Mouse (Mus musculus): Measurements from ENCODE around the gene Upf1.

Gene Upf1

DNA sequence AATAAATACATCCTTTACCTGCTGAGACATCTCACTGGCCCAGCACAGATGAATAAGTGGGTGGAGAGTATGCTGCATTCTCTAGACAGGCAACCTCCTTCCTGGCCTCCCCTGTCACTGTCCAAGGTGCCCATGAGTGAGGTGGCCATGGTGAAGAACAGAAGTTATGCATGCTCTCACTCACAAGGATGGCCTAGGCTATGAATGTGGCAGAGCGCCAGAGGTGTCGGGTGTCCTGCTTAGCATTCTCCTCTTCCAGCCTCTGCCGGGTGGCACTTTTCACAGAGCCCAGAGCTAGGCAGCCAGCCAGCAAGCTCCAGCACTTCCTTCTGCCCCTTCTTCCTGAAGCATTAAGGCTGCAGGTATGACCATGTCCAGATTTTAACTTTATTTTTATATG is 6.3 kb upstream of the Upf1 start:
- DNase-seq (ENCODE audit: low spot score): no peak

DNA sequence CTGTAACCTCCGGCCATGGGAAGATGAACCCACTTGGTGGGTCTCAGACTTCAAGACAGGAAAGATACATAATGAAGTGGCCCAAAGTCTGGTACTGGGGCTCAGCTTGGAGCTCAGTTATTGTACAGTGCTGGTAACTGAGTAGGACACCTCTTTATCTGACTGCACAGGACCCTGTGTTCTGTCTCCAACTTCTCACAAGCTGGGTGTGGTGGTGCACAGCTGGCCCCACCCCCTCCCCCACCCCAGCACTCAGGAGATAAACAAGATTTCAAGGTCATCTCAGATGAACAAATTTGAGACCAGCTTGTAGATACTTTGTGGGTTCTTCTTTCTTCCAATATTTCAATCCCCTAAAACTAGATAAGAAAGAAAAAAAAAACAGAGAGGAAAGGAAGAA is 3.0 kb upstream of the Upf1 start:
- DNase-seq (ENCODE audit: low spot score): no peak

DNA sequence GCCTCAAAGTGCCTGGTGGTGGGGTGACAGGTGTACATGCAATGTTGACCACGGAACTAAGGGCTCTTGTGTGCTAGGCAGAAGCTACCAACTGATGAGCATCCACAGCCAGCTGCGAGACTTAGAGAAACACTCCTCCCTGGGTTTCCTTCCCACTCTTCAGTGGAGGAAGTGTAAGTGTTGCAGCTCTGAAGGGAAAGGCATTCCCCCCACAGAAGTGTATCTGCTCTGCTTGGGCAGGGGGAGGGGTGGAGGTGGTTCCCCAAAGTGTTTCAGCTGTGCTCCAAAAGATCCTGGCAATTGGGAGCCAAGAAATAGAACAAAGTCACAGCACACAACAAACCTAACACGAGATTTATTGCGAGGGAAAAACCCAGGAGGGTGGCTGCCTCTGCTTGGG is 926 bp upstream of the Upf1 start:
- no peak for DNase-seq (ENCODE audit: low spot score)

DNA sequence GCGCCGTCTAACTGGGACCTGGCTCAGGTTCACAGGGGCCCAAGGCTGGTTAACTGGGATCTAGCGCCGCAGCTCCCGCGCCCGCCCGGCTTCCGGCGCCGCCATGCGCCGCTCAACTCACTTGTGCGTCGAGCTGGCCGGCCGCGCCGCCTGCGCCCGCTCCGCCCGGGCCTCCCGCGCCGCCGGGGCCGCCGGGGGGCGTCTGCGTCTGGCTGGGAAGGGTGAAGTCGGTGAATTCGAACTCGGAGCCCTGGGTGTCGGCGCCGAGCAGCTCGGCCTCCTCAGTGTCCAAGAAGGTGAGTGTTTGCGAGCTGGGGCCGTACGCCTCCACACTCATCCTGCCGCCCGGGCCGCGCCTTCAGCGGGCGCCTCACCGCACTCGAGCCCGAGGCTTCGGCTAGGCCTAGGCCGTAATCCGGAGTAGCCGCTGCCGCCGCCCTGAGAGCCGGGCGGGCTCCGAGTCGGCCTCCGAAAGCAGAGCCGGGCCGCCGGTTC is 374 bp downstream of the Upf1 start:
- DNase-seq (ENCODE audit: low spot score): peak; percentile 69

DNA sequence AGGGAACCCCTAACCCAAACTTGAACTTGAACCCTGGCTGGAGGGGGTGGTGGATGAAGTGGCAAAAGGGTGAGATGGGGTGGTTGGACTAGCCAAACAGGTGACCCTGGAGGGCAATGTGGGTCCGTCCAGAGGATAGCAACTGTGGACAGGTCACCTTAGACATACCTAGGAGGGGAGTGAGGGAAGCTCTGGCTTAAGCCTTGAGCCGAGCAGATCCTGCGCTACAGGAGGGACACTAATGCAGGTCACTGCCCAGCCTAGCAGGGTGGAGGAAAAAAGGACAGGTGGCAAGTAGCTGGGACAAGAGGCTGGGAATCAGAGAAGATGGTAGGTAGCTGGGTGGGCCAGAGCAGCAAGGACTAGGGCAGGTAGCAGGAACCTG is 1.1 kb downstream of the Upf1 start:
- DNase-seq (ENCODE audit: low spot score): no peak

DNA sequence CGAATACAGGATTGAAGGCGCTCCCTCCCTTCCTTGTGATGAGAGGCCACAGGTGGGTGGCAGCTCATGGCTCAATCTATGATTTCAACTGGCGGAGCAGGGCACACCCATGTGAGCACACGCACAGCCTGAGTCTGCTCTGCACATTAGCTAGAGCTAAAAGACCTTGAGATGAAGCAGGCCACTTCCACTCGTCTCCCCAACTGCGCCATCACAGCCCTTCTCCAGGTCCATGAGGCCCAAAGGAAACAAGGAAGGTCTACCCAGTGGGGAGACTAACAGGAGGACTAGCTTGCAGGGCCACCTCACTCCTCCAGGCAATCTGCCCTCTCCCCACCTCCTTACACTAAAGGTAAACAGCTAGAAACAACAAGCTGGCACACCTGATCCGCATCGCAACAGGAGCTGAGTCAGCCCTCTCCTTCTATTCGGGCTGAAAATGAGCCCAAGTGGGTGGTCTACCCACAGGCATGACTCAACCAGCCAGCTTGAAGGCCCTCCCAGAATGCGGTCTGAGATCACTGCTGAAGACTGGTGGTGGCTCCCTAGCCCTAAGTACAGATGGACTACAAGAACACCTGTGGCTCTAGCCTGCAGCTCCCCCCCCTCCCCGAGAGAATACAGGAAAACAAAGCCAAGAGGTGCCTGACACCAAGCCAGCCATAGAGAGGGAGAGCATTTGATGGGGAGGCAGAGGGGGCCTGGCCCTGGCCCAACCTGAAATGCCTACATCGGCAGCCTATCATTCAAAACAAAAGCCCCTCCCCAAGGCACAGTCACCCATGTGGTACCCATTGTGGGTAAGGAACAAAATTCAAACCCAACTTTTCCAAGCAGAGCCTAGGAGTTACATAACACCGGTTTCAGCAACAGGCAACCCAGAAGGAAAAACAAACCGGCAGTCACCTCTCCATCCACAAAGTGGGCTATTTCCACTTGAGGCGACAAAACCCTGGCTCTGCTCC is 1.8 kb downstream of the Upf1 start:
- no peak for DNase-seq (ENCODE audit: low spot score)

DNA sequence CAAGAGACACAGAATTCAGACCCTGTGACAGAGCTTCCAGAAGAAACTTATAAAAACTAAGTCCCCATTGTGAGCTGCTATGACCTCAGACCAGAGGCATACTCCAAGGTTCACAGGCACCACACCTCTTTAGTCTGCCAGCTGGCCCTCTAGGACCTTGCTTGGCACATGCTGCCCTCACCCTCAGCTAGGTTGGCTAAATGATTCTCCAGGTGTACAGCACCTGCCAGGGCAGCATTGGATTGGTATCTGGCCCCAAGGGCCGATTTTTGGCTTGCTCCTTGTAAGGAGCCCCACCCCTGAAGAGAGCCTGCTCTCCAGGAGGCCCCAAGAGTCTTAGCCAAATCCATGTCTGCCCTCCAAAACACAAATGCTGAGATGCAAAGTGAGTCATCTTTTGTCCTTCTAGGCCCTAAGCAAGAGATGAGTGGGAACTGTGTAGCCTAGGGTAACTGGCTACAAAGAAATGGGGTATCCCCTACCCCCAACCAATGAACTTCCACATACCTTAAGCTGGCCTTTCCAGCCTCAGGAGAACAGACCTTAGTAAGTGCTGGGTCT is 5.1 kb downstream of the Upf1 start:
- no peak for DNase-seq (ENCODE audit: low spot score)

DNA sequence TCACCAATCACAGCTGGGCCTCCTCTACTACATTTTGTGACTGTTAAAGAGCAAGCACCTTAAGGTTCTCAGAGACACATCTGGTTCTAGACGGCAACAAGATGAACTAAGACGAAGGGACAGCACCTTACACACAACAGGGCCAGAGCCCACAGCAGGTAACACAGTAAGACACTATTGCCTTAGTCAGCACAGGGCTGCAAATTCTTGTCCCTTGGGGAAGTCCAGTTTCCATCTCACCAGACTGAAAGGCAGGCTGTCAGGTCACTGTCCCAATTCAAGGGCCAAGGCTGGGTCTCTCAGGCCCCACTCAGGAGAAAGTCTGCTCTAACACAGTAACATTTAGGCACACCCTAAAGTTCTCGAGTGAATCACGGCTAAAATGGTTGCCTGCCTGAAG is 5.6 kb downstream of the Upf1 start:
- no peak for DNase-seq (ENCODE audit: low spot score)

DNA sequence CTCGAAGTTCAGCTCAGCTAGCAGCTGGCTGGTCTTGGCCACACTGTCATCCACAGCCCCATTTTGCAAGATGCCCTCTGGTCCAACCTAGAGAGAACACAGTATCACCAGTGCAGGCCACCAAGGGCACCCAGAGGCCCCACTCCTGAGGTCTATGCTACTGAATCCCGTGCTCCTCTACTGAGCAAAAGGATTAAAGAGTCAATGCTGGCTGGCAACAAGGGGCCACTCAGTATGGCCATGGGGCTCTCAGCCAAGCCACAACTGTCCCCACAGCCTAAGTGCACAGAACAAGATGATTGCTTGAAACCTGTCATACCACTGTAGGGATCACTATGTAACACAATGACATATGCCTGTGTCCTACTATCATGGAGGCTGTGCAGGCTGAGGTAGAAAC is 8.8 kb downstream of the Upf1 start:
- no peak for DNase-seq (ENCODE audit: low spot score)

DNA sequence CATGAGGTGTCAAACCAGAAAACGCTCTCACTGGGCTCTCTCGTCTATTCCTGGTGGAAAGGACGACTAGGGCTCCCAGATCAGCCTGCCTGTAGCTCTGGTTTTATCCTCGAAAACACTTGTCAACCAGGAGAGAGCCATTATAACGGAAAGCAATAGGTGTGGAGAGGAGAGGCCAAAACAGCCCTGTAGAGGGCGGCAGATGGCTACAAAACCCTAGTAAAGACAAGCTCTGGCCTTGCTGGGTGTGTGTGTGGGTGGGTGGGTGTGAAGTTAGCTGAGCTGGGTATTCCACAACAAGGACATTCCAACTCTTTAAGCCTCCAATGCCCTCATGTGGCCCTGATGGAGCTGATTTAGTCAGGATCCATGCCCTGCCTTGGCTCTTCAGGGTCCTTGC is 9.4 kb downstream of the Upf1 start:
- no peak for DNase-seq (ENCODE audit: low spot score)

DNA sequence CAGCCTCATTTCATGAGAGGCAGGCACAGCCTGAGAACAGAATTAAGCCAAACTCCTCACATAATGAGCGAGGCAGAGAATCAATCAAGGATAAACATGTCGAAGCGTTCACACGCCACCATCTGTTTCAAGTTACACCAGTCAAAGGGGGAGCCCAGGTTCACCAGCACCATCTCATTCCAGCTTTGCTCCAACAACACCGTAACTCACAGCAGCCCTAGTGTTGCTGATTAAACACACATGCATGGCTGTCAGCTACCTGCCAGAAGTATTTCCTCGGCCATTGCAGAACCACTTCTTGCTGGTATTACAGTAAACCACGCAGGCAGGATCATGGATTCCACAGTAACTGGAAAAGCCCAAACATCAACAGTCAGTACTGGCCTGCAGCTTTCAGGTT is 10.0 kb downstream of the Upf1 start:
- no peak for DNase-seq (ENCODE audit: low spot score)

DNA sequence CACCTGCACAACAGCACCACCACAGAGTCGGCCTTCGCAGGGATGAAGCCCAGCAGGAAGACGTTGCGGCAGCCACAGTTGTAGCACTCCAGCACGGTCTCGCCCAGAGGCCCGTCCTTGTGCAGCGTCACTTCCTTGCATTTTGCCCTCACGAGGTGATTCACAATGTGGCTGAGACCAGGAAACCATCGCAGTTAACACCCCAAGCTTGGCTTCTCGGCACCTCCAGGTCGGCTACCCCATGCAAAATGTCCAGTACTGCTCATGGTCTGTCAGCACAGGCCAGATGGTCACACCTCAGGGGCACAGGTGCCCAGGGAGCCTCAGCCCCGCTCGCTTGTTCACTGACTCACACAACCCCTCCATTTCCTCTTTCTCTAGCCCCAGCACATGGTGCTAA is 11.1 kb downstream of the Upf1 start:
- DNase-seq (ENCODE audit: low spot score): no peak

DNA sequence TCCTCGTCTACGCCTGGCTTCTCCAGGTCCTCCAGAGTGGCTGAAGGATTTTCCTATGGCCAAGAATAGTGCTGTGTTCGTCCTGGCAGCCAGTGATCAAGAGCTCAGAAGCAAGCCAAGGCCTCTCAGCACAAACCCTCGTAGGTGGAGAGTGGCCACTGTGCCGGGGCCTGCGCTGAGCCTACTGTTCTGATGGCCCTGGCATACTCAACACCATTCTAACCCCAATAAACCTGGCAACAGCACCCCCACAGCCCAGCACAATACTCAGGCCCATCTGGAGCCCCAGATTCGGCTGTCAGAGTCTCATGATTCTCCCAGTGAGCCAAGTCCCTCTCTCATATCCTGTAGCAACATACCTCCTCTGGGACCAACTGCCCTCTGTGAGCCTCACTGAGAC is 12.4 kb downstream of the Upf1 start:
- no peak for DNase-seq (ENCODE audit: low spot score)

DNA sequence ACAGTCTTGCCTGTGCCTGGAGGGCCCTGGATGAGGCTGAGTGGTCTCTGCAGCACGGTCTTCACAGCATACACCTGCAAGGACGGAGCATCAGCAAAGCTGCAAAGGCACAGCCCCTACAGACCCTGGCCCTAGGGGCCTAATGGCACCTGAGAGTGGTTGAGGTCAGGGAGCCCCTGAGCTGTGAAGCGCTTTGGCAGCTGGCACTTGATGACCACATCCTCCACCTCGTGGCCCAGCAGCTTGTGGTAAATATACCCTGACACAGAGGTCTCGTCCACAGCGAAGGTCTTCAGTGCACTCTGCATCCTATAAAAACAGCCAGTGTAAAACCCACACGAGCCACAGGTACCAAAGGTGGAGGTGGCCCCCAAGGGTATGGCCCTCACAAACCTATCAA is 14.1 kb downstream of the Upf1 start:
- no peak for DNase-seq (ENCODE audit: low spot score)

DNA sequence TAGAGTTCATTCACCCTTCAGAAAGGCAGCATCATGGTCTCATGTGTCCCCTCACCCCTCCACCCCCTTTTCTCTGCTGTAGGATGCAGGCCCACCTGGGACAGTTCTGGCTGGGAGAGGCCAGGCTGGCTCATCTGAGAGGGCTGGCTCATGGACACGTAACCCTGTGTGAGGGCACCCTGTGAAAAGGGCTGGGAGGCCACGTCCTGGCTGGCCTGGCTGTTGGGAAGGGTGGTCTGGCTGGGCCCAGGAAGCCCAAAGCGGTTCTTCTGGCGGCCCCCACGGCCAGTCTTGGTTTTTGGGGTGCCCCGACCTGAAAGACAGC is 20.2 kb downstream of the Upf1 start:
- no peak for DNase-seq (ENCODE audit: low spot score)

DNA sequence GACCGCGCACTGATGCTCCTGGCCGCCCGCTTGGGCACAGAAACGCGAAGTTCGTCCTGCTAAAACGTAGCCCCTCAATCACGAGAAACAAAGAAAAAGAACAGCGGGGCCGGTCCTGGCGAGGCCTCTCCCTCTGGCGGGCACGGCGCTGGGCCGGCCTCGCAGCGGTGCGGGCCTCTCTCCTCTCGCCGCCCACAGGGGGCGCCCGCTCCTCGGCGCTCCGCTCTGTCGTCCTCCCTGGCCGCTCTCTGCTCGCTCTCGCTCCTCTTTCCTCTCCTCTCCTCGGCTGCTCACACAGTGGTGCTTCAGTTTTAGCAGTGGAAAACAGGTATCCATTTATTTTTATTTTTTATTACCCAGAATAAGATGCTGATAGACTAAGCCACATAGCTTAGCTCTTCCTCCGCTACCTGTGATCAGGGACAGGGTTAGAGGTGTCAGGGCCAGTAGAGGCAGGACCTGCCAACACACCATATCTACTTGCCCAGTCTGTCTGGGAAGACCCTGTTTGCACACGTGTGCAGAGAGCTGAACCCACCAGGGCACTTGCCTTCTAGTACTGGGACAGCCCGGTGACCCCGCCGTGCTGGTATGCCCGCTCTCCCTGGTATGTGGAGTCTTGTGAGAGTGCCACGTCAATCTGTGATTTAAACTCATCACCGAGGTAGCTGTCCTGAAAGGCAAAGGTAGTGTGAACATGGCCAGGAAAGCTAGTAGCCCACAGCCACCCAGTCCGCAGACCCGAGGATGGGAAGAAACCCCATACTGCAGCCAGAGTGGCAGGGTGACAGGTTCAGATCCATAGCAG is 20.8 kb downstream of the Upf1 start:
- no peak for DNase-seq (ENCODE audit: low spot score)

DNA sequence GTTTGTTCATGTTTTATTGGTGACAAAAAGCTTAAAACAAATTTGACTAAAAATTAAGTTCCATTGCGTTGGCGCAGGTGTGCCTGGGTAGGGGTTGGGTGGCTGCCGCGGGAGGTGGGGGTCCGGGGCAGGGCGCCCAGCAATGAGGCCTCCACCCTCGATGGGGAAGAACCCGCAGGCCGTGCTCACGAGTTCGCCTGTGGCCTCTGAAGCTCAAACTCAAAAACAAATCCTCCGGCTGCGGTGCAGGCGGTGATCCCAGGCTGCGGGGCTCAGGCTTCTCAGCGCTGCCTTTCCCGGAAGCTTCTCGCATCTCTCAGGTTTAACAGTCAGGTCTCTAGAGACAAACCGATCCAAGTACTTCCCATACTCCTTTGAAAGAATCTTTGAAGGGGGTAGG is 21.6 kb downstream of the Upf1 start:
- DNase-seq (ENCODE audit: low spot score): no peak

DNA sequence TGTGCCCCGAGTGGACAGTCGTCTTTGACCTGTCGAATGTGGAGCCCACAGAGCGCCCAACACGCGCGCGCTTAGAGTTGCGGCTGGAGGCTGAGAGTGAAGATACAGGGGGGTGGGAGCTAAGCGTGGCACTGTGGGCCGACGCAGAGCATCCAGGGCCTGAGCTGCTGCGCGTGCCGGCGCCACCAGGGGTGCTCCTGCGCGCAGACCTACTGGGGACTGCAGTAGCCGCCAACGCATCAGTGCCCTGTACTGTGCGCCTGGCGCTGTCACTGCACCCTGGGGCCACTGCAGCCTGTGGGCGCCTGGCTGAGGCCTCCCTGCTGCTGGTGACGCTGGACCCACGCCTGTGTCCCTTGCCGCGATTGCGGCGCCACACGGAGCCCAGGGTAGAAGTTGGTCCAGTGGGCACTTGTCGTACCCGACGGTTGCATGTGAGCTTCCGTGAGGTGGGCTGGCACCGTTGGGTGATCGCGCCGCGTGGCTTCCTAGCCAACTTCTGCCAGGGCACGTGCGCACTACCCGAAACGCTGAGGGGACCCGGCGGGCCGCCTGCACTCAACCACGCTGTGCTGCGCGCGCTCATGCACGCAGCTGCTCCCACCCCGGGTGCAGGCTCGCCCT is 22.2 kb downstream of the Upf1 start:
- peak; percentile 34 for DNase-seq (ENCODE audit: low spot score)

DNA sequence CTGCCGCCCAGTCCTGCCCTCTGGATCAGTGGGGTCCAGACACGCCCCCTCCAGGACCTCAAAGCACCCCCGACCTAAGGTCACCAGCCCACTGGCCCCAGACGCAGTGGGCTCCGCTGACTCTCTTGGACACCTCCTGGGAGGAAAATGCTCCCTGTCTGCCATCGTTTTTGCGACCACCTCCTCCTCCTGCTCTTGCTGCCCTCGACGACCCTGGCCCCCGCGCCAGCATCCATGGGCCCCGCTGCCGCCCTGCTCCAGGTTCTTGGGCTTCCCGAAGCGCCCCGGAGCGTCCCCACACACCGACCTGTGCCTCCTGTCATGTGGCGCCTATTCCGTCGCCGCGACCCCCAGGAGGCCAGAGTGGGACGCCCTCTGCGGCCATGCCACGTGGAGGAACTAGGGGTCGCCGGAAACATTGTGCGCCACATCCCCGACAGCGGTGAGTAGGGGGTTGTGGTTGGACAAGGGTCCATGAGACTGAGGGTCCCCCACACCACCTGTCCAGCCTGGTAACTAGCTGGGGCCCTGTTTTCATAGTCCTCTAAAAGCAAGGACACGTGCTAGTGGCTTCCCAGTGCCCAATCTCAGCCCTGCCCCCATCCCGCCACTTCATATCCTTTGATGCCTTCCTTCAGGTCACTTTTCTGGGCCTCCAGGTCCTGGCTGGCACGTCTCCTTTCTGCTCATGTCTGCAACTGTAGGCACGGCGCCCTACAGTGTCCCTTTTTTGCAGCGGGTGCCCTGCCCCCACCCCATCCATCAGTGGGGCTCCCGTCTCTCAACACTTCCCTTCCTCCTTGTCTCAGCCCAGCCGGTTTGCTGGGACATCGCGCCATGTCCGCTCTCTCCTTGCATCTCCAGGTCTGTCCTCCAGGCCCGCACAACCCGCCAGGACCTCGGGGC is 23.0 kb downstream of the Upf1 start:
- peak; percentile 28 for DNase-seq (ENCODE audit: low spot score)

DNA sequence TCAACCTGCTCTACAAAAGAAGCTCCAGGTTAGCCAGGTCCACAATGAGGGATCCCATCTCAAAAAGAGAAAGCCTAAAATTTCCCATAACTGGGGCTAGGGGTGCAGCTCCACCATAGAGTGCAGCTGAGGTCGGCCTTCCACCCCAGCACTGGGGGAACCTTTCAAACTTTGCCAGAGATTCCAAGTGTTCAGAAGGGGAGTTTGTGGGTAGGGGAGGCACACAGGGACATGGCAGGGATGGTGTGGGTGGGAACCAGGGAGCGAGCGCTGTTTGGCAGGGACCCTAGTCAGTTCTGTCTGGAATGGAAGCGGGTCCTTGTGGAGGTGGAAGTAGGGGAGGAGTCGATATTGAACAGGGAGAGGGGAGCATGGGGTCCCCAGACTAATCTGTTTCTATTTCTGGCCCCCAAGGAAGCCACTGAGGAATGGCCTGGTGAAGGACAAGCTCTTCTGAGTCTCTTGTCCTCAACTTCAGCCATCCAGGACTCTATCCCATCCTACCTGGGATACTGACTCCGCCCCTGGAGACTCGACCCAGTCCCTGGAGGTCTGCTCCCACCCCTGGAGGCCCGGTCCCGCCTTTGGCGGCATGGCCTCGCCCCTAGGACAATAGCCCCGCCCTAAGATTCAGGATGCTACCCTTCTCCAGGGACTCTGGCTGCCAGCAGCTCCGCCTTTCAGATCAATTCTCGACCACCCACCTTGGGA is 23.8 kb downstream of the Upf1 start, which contains the start of gene Gdf1:
TSS of gene Gdf1 (plus strand) at position 694 of the 711 bp plus-strand sequence.
- peak; percentile 42 for DNase-seq (ENCODE audit: low spot score)

DNA sequence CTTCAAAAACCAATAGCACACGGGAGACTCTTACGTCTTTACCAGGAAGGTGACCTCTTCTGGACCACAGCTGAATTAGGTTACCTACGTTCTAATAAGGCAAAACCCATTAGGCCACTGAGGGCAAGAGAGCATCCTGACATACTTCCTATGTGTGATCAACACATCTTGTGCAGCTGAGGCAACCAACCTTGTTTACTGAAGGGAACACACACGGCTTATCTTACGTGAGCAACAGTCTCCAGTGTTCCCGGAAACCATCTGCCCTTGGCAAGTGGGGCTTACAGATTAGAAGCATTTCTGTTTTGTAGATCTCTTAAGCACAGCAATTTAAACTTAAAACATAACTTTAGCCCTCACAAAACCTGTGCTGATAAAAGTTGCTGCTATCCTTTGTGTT is 25.6 kb downstream of the Upf1 start:
- no peak for DNase-seq (ENCODE audit: low spot score)

All from yolk sac, embryonic 10.5 days (tissue).